Comparison of ENCODE assay signal across 9 mouse cellular contexts in genomic region chr4:150625425-150625824, GRCm38 (mm10). TPM values are rescaled to one million over a fixed set of nuclear protein-coding genes. Genes with fewer than 3 reads are reported as not detected.
DNase-seq lines count a peak whose midpoint lies in the region; ATAC-seq and TF ChIP-seq lines count a peak whose summit lies in the region.
"Had no signal": no experiment of that assay in that cellular context is flagged by ENCODE, and none has a peak within 500 bp of the region (broad histone marks: within the 10 kb centered on the region; RNA-seq: fewer than 3 reads in every experiment).

No protein-coding gene starts in this region.

- no peak for TF ChIP-seq POLR2A in testis, adult 2 months (IDR thresholded peaks at IDR 0.05; ENCODE audit: control insufficient read depth, low read depth, low read length)

- no peaks in the 10 kb centered on the region for H3K27me3 ChIP-seq in liver, embryonic 12.5 days (replicated peaks)
- H3K27me3 ChIP-seq in testis, adult 2 months (ENCODE audit: control insufficient read depth, insufficient read depth, low read length): no peaks in the 10 kb centered on the region

- no peaks in the 10 kb centered on the region for H3K9me3 ChIP-seq in liver, embryonic 12.5 days (replicated peaks)

- intact Hi-C loops in gastrocnemius, postnatal 14 days (cut with DNase I; ENCODE audit: low total_unique reads): loop anchor here (10.0 kb wide), 1 partner anchor 281 kb away; no protein-coding TSS in a partner anchor

- WGBS in liver, embryonic 12.5 days (ENCODE audit: insufficient replicate concordance): 31% methylated on average over 1 of the region's 1 CpGs

- peak; percentile 64; the same call in 1 of the 2 replicates for TF ChIP-seq CTCF in testis, adult 2 months (IDR thresholded peaks at IDR 0.05; ENCODE audit: control insufficient read depth, insufficient read depth, insufficient replicate concordance, low read depth, low read length)

- H3K4me2 ChIP-seq in liver, embryonic 12.5 days: no peak overlapping the region

- H3K4me1 ChIP-seq in liver, embryonic 12.5 days: peaks cover 17% of the 10 kb centered on the region
- H3K4me1 ChIP-seq in testis, adult 2 months (ENCODE audit: control insufficient read depth, insufficient read depth, low read length): no peaks in the 10 kb centered on the region

- ATAC-seq in liver, embryonic 12.5 days: peak; percentile 58; the same call in 1 of the 2 replicates

- no peak overlapping the region for H3K4me3 ChIP-seq in liver, embryonic 12.5 days
- peak overlapping the region; percentile 75 for H3K4me3 ChIP-seq in testis, adult 2 months (ENCODE audit: control insufficient read depth, low read depth, low read length)
- H3K4me3 ChIP-seq: erythroblast, embryonic 14.5 days had no signal

- peak; percentile 76 for DNase-seq in 416B (ENCODE audit: low read depth)
- peak; percentile 50 for DNase-seq in Muller cell, postnatal 12 days (ENCODE audit: inconsistent ontology term)
- DNase-seq in cerebellum, postnatal 14 days: peak; percentile 86 to 89
- DNase-seq in gastrocnemius, postnatal 14 days: peak; percentile 69
- peak; percentile 76 for DNase-seq in kidney, adult 18-20 months
- peak; percentile 64 for DNase-seq in neural tube, embryonic 10.5 days (ENCODE audit: extremely low spot score, low spot score)

- peaks cover 22% of the 10 kb centered on the region for H3K36me3 ChIP-seq in liver, embryonic 12.5 days
- no peaks in the 10 kb centered on the region for H3K36me3 ChIP-seq in testis, adult 2 months (ENCODE audit: control insufficient read depth, insufficient read depth, low read length)

- H3K9ac ChIP-seq in liver, embryonic 12.5 days: no peak overlapping the region

- no peak overlapping the region for H3K27ac ChIP-seq in liver, embryonic 12.5 days
- no peak overlapping the region for H3K27ac ChIP-seq in testis, adult 2 months (ENCODE audit: control insufficient read depth, insufficient read depth, low read depth, low read length)

RNA-seq across cellular contexts. Expression of gene Slc45a1, which starts 26.5 kb away (rescaled TPM):
- not detected for total RNA-seq in gastrocnemius, postnatal 14 days (2021)
- 0.05 TPM in 1 of 2 replicates, not detected in the other for polyA plus RNA-seq in liver, embryonic 12.5 days (2016; fragmentation: Nextera tagmentation; extraction: Ambion mirVana)
- polyA plus RNA-seq in testis, adult 2 months (2012; rRNA removed): 0.37 and 0.42 TPM in 2 replicates
- polyA plus RNA-seq: erythroblast, embryonic 14.5 days had no signal
